Mouse (Mus musculus): Measurements from ENCODE around the gene Pla2g15. TPM values are rescaled to one million over a fixed set of nuclear protein-coding genes. Genes with fewer than 3 reads are reported as not detected.

Gene Pla2g15
- polyA plus RNA-seq, 1 experiment: 10.2 TPM

DNA sequence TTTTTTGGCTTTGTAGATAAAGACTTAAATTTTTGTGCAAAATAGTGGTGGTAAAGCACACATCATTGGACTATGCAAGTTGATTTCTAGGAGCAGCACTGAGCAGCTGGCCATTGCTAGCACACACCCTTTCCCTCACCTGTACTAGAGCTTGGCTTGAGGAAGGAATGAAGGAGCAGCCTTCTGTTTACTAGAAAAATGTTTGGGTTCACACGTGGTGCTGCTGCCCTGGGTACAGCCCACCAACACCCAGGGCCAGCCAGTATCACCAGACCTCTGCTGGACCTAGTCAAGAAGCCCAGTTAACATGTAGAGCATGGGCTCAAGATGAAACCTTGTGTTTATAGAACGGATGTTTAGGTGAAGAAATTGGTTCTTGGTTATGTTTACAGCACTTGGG lies 20.2 kb upstream of the Pla2g15 start:
- Histone ChIP-seq H3K36me3 (ENCODE audit: control insufficient read depth, insufficient read depth, low read length) (peaks cover 2% of the 10 kb centered on the region; the same call in 1 of the 2 replicates), H3K27me3 (replicated peaks; ENCODE audit: control insufficient read depth, insufficient read depth, low read length) (no peaks in the 10 kb centered on the region), H3K4me3 (ENCODE audit: insufficient read depth, low read depth, low read length) (no peak overlapping the region), H3K4me1 (ENCODE audit: control insufficient read depth, insufficient read depth, low read length) (0 out of 2 replicates have a peak, but pooled peaks cover 7% of the 10 kb centered on the region), H3K27ac (ENCODE audit: insufficient read depth, low read depth, low read length) (no peak overlapping the region)
- 70% methylated on average over 2 of the region's 2 CpGs for WGBS
- TF ChIP-seq CTCF (conservative IDR thresholded peaks at IDR 0.05; ENCODE audit: insufficient read depth, insufficient read length, low read depth, low read length): no peak
- no peak for TF ChIP-seq POLR2A (IDR thresholded peaks at IDR 0.05; ENCODE audit: low read depth, low read length)
- DNase-seq: peak; percentile 15

GRCm38 (mm10) chr8:106130505-106130904 lies 19.7 kb upstream of the Pla2g15 start:
- no peak overlapping the region for H3K27ac ChIP-seq (ENCODE audit: insufficient read depth, low read depth, low read length)
- H3K27me3 ChIP-seq (replicated peaks; ENCODE audit: control insufficient read depth, insufficient read depth, low read length): no peaks in the 10 kb centered on the region
- no peak for TF ChIP-seq CTCF (conservative IDR thresholded peaks at IDR 0.05; ENCODE audit: insufficient read depth, insufficient read length, low read depth, low read length)
- no peak for TF ChIP-seq POLR2A (IDR thresholded peaks at IDR 0.05; ENCODE audit: low read depth, low read length)
- WGBS: 62% methylated on average over 2 of the region's 2 CpGs
- H3K4me3 ChIP-seq (ENCODE audit: insufficient read depth, low read depth, low read length): no peak overlapping the region
- peak; percentile 46 for DNase-seq
- H3K36me3 ChIP-seq (ENCODE audit: control insufficient read depth, insufficient read depth, low read length): peaks cover 2% of the 10 kb centered on the region; the same call in 1 of the 2 replicates
- H3K4me1 ChIP-seq (ENCODE audit: control insufficient read depth, insufficient read depth, low read length): 0 out of 2 replicates have a peak, but pooled peaks cover 7% of the 10 kb centered on the region

- TF ChIP-seq CTCF (conservative IDR thresholded peaks at IDR 0.05; ENCODE audit: insufficient read depth, insufficient read length, low read depth, low read length): no peak
- TF ChIP-seq POLR2A (IDR thresholded peaks at IDR 0.05; ENCODE audit: low read depth, low read length): no peak
- Histone ChIP-seq H3K36me3 (ENCODE audit: control insufficient read depth, insufficient read depth, low read length) (peaks cover 2% of the 10 kb centered on the region; the same call in 1 of the 2 replicates), H3K27ac (ENCODE audit: insufficient read depth, low read depth, low read length) (no peak overlapping the region)
Measured at GRCm38 (mm10) chr8:106131021-106131420, 19.2 kb upstream of the Pla2g15 start.

GRCm38 (mm10) chr8:106131488-106132222 lies 18.5 kb upstream of the Pla2g15 start:
- Histone ChIP-seq H3K4me3 (ENCODE audit: insufficient read depth, low read depth, low read length) (no peak overlapping the region), H3K27ac (ENCODE audit: insufficient read depth, low read depth, low read length) (no peak overlapping the region), H3K4me1 (ENCODE audit: control insufficient read depth, insufficient read depth, low read length) (0 out of 2 replicates have a peak, but pooled peaks cover 7% of the 10 kb centered on the region), H3K36me3 (ENCODE audit: control insufficient read depth, insufficient read depth, low read length) (peaks cover 2% of the 10 kb centered on the region; the same call in 1 of the 2 replicates), H3K27me3 (replicated peaks; ENCODE audit: control insufficient read depth, insufficient read depth, low read length) (no peaks in the 10 kb centered on the region)
- TF ChIP-seq CTCF (conservative IDR thresholded peaks at IDR 0.05; ENCODE audit: insufficient read depth, insufficient read length, low read depth, low read length) (no peak), POLR2A (IDR thresholded peaks at IDR 0.05; ENCODE audit: low read depth, low read length) (no peak)
- 94% methylated on average over 7 of the region's 7 CpGs for WGBS
- no peak for DNase-seq

More at GRCm38 (mm10) chr8:106131021-106131420, 19.2 kb upstream of the Pla2g15 start:
- Histone ChIP-seq H3K4me1 (ENCODE audit: control insufficient read depth, insufficient read depth, low read length) (0 out of 2 replicates have a peak, but pooled peaks cover 7% of the 10 kb centered on the region), H3K4me3 (ENCODE audit: insufficient read depth, low read depth, low read length) (no peak overlapping the region), H3K27me3 (replicated peaks; ENCODE audit: control insufficient read depth, insufficient read depth, low read length) (no peaks in the 10 kb centered on the region)
- DNase-seq: no peak
- WGBS: 83% methylated on average over 4 of the region's 4 CpGs

DNA sequence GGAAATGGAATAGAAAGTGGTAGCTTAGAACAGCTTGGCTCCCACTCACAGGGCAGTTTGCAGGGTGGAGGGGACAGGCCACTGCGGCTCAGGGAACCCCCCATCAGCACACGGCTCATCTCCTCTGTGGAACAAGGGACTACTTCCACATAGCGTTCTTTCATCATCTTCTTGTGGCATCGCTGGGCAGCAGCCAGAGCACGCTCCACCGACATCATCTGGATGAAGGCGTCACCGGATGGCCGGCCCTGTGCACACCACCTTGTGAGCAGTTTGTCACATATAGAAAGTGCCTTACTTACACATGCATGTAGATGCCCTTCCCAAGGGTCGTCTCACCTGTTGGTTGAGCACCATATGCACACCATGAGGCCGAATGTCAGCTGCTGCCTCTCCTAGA lies 17.8 kb upstream of the Pla2g15 start:
- TF ChIP-seq CTCF (conservative IDR thresholded peaks at IDR 0.05; ENCODE audit: insufficient read depth, insufficient read length, low read depth, low read length): no peak
- no peak for TF ChIP-seq POLR2A (IDR thresholded peaks at IDR 0.05; ENCODE audit: low read depth, low read length)
- Histone ChIP-seq H3K4me3 (ENCODE audit: insufficient read depth, low read depth, low read length) (no peak overlapping the region), H3K36me3 (ENCODE audit: control insufficient read depth, insufficient read depth, low read length) (peaks cover 2% of the 10 kb centered on the region; the same call in 1 of the 2 replicates), H3K27me3 (replicated peaks; ENCODE audit: control insufficient read depth, insufficient read depth, low read length) (no peaks in the 10 kb centered on the region), H3K4me1 (ENCODE audit: control insufficient read depth, insufficient read depth, low read length) (0 out of 2 replicates have a peak, but pooled peaks cover 7% of the 10 kb centered on the region), H3K27ac (ENCODE audit: insufficient read depth, low read depth, low read length) (no peak overlapping the region)
- no peak for DNase-seq
- 90% methylated on average over 11 of the region's 11 CpGs for WGBS

- Histone ChIP-seq H3K4me1 (ENCODE audit: control insufficient read depth, insufficient read depth, low read length) (peaks cover 9% of the 10 kb centered on the region; the same call in 1 of the 2 replicates), H3K36me3 (ENCODE audit: control insufficient read depth, insufficient read depth, low read length) (peaks cover 2% of the 10 kb centered on the region; the same call in 1 of the 2 replicates), H3K27me3 (replicated peaks; ENCODE audit: control insufficient read depth, insufficient read depth, low read length) (no peaks in the 10 kb centered on the region), H3K4me3 (ENCODE audit: insufficient read depth, low read depth, low read length) (no peak overlapping the region), H3K27ac (ENCODE audit: insufficient read depth, low read depth, low read length) (no peak overlapping the region)
- 69% methylated on average over 13 of the region's 13 CpGs for WGBS
- no peak for TF ChIP-seq POLR2A (IDR thresholded peaks at IDR 0.05; ENCODE audit: low read depth, low read length)
- no peak for TF ChIP-seq CTCF (conservative IDR thresholded peaks at IDR 0.05; ENCODE audit: insufficient read depth, insufficient read length, low read depth, low read length)
- DNase-seq: no peak
Measured at GRCm38 (mm10) chr8:106133526-106133925, 16.7 kb upstream of the Pla2g15 start.

GRCm38 (mm10) chr8:106133946-106134345 lies 16.3 kb upstream of the Pla2g15 start:
- no peak for TF ChIP-seq CTCF (conservative IDR thresholded peaks at IDR 0.05; ENCODE audit: insufficient read depth, insufficient read length, low read depth, low read length)
- no peak for TF ChIP-seq POLR2A (IDR thresholded peaks at IDR 0.05; ENCODE audit: low read depth, low read length)
- no peak overlapping the region for H3K27ac ChIP-seq (ENCODE audit: insufficient read depth, low read depth, low read length)
- H3K4me1 ChIP-seq (ENCODE audit: control insufficient read depth, insufficient read depth, low read length): peaks cover 13% of the 10 kb centered on the region; the same call in 1 of the 2 replicates

More at GRCm38 (mm10) chr8:106133946-106134345, 16.3 kb upstream of the Pla2g15 start:
- no peak for DNase-seq
- 74% methylated on average over 6 of the region's 6 CpGs for WGBS
- Histone ChIP-seq H3K4me3 (ENCODE audit: insufficient read depth, low read depth, low read length) (no peak overlapping the region), H3K27me3 (replicated peaks; ENCODE audit: control insufficient read depth, insufficient read depth, low read length) (no peaks in the 10 kb centered on the region), H3K36me3 (ENCODE audit: control insufficient read depth, insufficient read depth, low read length) (peaks cover 2% of the 10 kb centered on the region; the same call in 1 of the 2 replicates)
